Mouse (Mus musculus) heart, postnatal 0 days (tissue): Measurements from ENCODE around the gene Pak6. TPM values are rescaled to one million over a fixed set of nuclear protein-coding genes. Genes with fewer than 3 reads are reported as not detected.

Experiments
- ATAC-seq: fragments of 200-750 bp; cut with Nextera tagmentation; 2 replicates; pipeline ENCODE4 v1.8.0; 2017; ENCODE audit warnings: low read depth, moderate number of reproducible peaks, moderate library complexity; ENCODE audit not compliant: insufficient read depth
- DNase-seq: peaks from one replicate; pipeline ENCODE4 v3.0.0-alpha.2; 2016; ENCODE audit warnings: low spot score
- H3K27ac ChIP-seq: fragments of 300-500 bp; sonication (generic); 2 replicates; pipeline ENCODE4 v1.5.1; 2014; ENCODE audit warnings: low read depth, mild to moderate bottlenecking
- H3K27me3 ChIP-seq: fragments of 300-500 bp; sonication (generic); 2 replicates; pipeline ENCODE4 v1.6.1; 2014; ENCODE audit warnings: low read length, mixed read lengths; ENCODE audit not compliant: control insufficient read depth, insufficient read depth
- H3K36me3 ChIP-seq: fragments of 300-500 bp; sonication (generic); replicated peaks from 2 replicates; pipeline ENCODE4 v1.6.1; 2014; ENCODE audit warnings: low read length, mixed read lengths; ENCODE audit not compliant: control insufficient read depth, insufficient read depth
- H3K4me1 ChIP-seq: fragments of 300-500 bp; sonication (generic); 2 replicates; pipeline ENCODE4 v1.6.1; 2014; ENCODE audit warnings: antibody characterized with exemption; ENCODE audit not compliant: control insufficient read depth, insufficient read depth
- H3K4me2 ChIP-seq: fragments of 300-500 bp; sonication (generic); 2 replicates; pipeline ENCODE4 v1.6.1; 2014; ENCODE audit warnings: low read depth, mild to moderate bottlenecking, low read length, moderate library complexity
- H3K4me3 ChIP-seq: fragments of 300-500 bp; sonication (generic); 2 replicates; pipeline ENCODE4 v1.5.1; 2014; ENCODE audit warnings: low read depth, low read length
- H3K9ac ChIP-seq: fragments of 300-500 bp; sonication (generic); replicated peaks from 2 replicates; pipeline ENCODE4 v1.6.1; 2014; ENCODE audit warnings: low read depth, low read length, mixed read lengths
- H3K9me3 ChIP-seq: fragments of 300-500 bp; sonication (generic); replicated peaks from 2 replicates; pipeline ENCODE4 v1.6.1; 2016; ENCODE audit warnings: low read length; ENCODE audit not compliant: control insufficient read depth
- CTCF ChIP-seq: IDR thresholded peaks from 2 replicates; pipeline ENCODE4 v1.5.1; 2016; ENCODE audit warnings: antibody characterized with exemption, control low read depth, low read depth
- EP300 ChIP-seq: IDR thresholded peaks from 2 replicates; pipeline ENCODE4 v1.6.1; 2016; ENCODE audit warnings: antibody characterized with exemption, low read depth
- WGBS: fragments of 180-500 bp; shearing (Covaris S2); extraction: QIAGEN DNeasy Blood & Tissue Kit; methylation state at CpG from one replicate; pipeline ENCODE4 v1.1.7; 2014; 5-methylcytosine and 5-hydroxymethylcytosine counted together
- polyA plus RNA-seq: library from polyadenylated mRNA; unstranded; fragments of >200 nt; fragmentation: Nextera tagmentation; extraction: Ambion mirVana; gene quantifications from 2 replicates; pipeline ENCODE4 v1.2.1, GENCODE M21; 2015
- total RNA-seq: library from RNA; depleted of rRNA; stranded (reverse); fragments of >200 nt; gene quantifications from 2 replicates; pipeline ENCODE4 v1.2.3, GENCODE M21; 2014; ENCODE audit warnings: low replicate concordance

The Pak6 gene
- total and polyA plus RNA-seq, 2 experiments from 2014 or later: 9.0 to 17.0 TPM

GRCm38 (mm10) chr2:118741183-118741582 lies 78.1 kb downstream of the Pak6 start:
- Histone ChIP-seq H3K27ac (no peak overlapping the region), H3K4me2 (no peak overlapping the region), H3K9me3 (no peaks in the 10 kb centered on the region), H3K27me3 (no peaks in the 10 kb centered on the region), H3K36me3 (no peaks in the 10 kb centered on the region), H3K4me1 (peaks cover 9% of the 10 kb centered on the region; the same call in 1 of the 2 replicates), H3K9ac (no peak overlapping the region), H3K4me3 (no peak overlapping the region)
- ATAC-seq: no peak
- DNase-seq: no peak
- no peak for TF ChIP-seq CTCF
- no peak for TF ChIP-seq EP300
- WGBS: 59% methylated on average over 9 of the region's 9 CpGs

GRCm38 (mm10) chr2:118743261-118743943 lies 80.3 kb downstream of the Pak6 start:
- Histone ChIP-seq H3K27me3 (no peaks in the 10 kb centered on the region), H3K4me1 (peaks cover 23% of the 10 kb centered on the region; the same call in 1 of the 2 replicates), H3K27ac (no peak overlapping the region), H3K4me3 (no peak overlapping the region), H3K36me3 (peaks cover 1% of the 10 kb centered on the region; the same call in 1 of the 2 replicates), H3K9me3 (no peaks in the 10 kb centered on the region), H3K9ac (no peak overlapping the region), H3K4me2 (no peak overlapping the region)
- TF ChIP-seq EP300: no peak
- peak; percentile 83 for TF ChIP-seq CTCF
- peak; percentile 80 for DNase-seq
- ATAC-seq: no peak
- WGBS: 28% methylated on average over 8 of the region's 8 CpGs

GRCm38 (mm10) chr2:118744621-118745020 lies 81.5 kb downstream of the Pak6 start:
- peaks cover 9% of the 10 kb centered on the region for H3K36me3 ChIP-seq
- H3K9ac ChIP-seq: peak overlapping the region; percentile 97; the same call in 1 of the 2 replicates
- DNase-seq (no peak), ATAC-seq (no peak)
- H3K9me3 ChIP-seq: no peaks in the 10 kb centered on the region
- H3K4me2 ChIP-seq: peak overlapping the region; percentile 97; the same call in 1 of the 2 replicates
- H3K27ac ChIP-seq: no peak overlapping the region
- no peak for TF ChIP-seq EP300
- no peak for TF ChIP-seq CTCF
- no peaks in the 10 kb centered on the region for H3K27me3 ChIP-seq
- 37% methylated on average over 7 of the region's 7 CpGs for WGBS
- peaks cover 32% of the 10 kb centered on the region; the same call in 1 of the 2 replicates for H3K4me1 ChIP-seq
- no peak overlapping the region; the same call in 1 of the 2 replicates for H3K4me3 ChIP-seq

GRCm38 (mm10) chr2:118745232-118745884 lies 82.3 kb downstream of the Pak6 start, which contains the start of gene Inafm2:
Inafm2 (plus strand) TSS chr2:118745758.
- whole genome bisulfite sequencing: under 1% methylated on average over 48 of the region's 57 CpGs
- Histone ChIP-seq H3K9me3 (no peaks in the 10 kb centered on the region), H3K27me3 (no peaks in the 10 kb centered on the region), H3K27ac (peak within 1 kb of the TSS; percentile 92), H3K36me3 (peaks cover 9% of the 10 kb centered on the region), H3K4me2 (peak within 1 kb of the TSS; percentile 97), H3K4me3 (peak within 1 kb of the TSS; percentile 93), H3K4me1 (peaks cover 36% of the 10 kb centered on the region), H3K9ac (peak within 1 kb of the TSS; percentile 97)
- ATAC-seq (peak; percentile 89), DNase-seq (peak; percentile 92)
- TF ChIP-seq CTCF (no peak), EP300 (no peak; the same call in 1 of the 2 replicates)

GRCm38 (mm10) chr2:118745915-118746901 lies 83.1 kb downstream of the Pak6 start:
- ATAC-seq (peak; percentile 22), DNase-seq (no peak)
- under 1% methylated on average over 108 of the region's 113 CpGs for WGBS
- Histone ChIP-seq H3K27me3 (no peaks in the 10 kb centered on the region), H3K9me3 (no peaks in the 10 kb centered on the region), H3K4me3 (peak overlapping the region; percentile 93), H3K27ac (peak overlapping the region; percentile 92), H3K4me1 (peaks cover 43% of the 10 kb centered on the region), H3K9ac (peak overlapping the region; percentile 97), H3K36me3 (peaks cover 9% of the 10 kb centered on the region), H3K4me2 (peak overlapping the region; percentile 97)
- TF ChIP-seq CTCF (no peak), EP300 (no peak)
